ENCODE assay signal across 17 mouse cellular contexts in the genomic region with DNA sequence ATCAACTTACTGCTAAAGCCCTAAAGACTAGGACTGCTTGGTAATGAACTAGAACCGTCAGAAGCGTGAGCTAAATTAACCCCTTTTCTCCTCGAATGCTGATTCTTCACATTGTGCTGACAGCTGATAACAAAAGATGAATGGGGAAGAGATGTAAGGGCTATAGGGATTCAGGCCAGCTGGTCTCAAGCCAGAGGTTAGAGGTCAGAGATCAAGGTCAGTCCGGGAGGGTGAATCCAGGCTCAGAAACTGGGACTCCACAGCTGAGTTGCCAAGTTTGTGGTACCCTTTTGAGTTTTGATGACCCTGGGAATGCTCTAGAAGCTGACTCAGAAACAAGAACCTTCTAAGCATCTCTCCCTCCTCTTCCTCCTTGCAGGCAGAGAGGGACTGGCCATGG. TPM values are rescaled to one million over a fixed set of nuclear protein-coding genes. Genes with fewer than 3 reads are reported as not detected.
"Had no signal": no experiment of that assay in that cellular context is flagged by ENCODE, and none has a peak within 500 bp of the region (broad histone marks: within the 10 kb centered on the region; RNA-seq: fewer than 3 reads in every experiment).

No protein-coding gene starts in this region.

- DNase-seq: kidney, postnatal 25 days; layer of hippocampus, adult 9-11 months; lung, adult 18-20 months; lung, postnatal 10 days; lung, postnatal 36 days; retina, postnatal 1 day; right cerebral cortex, postnatal 25 days; spleen, adult 18-20 months; thymus, adult 2 months; thymus, postnatal 14 days; thymus, postnatal 4 days had no signal

RNA-seq across cellular contexts. Expression of a gene that starts 28.1 kb away (rescaled TPM):
- total RNA-seq: layer of hippocampus, adult 2 months; layer of hippocampus, postnatal 25 days; left cerebral cortex, adult 18-20 months; left cerebral cortex, postnatal 25 days; monocyte, adult 5-6 weeks; neutrophil, adult 5-6 weeks had no signal
